Mouse (Mus musculus) lung, postnatal 0 days (tissue): ENCODE results near the gene Slx4ip.
"Not testable (repeated sequence)": the region's sequence is repeated elsewhere in the genome, so short reads cannot be mapped to it uniquely, and the experiment has no call there.

Experiments
- CTCF ChIP-seq: IDR thresholded peaks from 2 replicates; pipeline ENCODE4 v1.5.1; 2016; ENCODE audit warnings: antibody characterized with exemption, mild to moderate bottlenecking
- EP300 ChIP-seq: IDR thresholded peaks from 2 replicates; pipeline ENCODE4 v1.6.1; 2016; ENCODE audit warnings: antibody characterized with exemption, mild to moderate bottlenecking, control low read depth

- TF ChIP-seq CTCF, EP300: not testable (repeated sequence)
These were observed 326 bp upstream of the Slx4ip start for GRCm38 (mm10) chr2:136890716-136891067.
